Mouse (Mus musculus) liver, postnatal 0 days (tissue): ENCODE measurements around the gene Arf5.

Experiments
- CTCF ChIP-seq: sonication (generic); IDR thresholded peaks from 2 replicates; pipeline ENCODE4 v1.5.1; 2016; ENCODE audit warnings: antibody characterized with exemption, low read depth
- EP300 ChIP-seq: IDR thresholded peaks from 2 replicates; pipeline ENCODE4 v1.6.1; 2016; ENCODE audit warnings: antibody characterized with exemption, low read depth, mild to moderate bottlenecking

- TF ChIP-seq CTCF (no peak), EP300 (no peak)
Measured at GRCm38 (mm10) chr6:28474839-28475238, 51.5 kb downstream of the Arf5 start, which contains the start of gene Snd1.
